Mouse (Mus musculus) C2C12 (cell line): ENCODE results near the gene Ifngr2. TPM values are rescaled to one million over a fixed set of nuclear protein-coding genes. Genes with fewer than 3 reads are reported as not detected.

Source experiments
- H3K27me3 ChIP-seq: one replicate; pipeline ENCODE4 v1.6.1; 2011; ENCODE audit not compliant: control insufficient read depth, insufficient read depth, insufficient read length
- H3K36me3 ChIP-seq: one replicate; pipeline ENCODE4 v1.6.1; 2011; ENCODE audit not compliant: control insufficient read depth, insufficient read depth
- H3K4me3 ChIP-seq: one replicate; pipeline ENCODE4 v1.5.1; 2011; ENCODE audit warnings: mild to moderate bottlenecking, control low read depth; ENCODE audit not compliant: poor library complexity, insufficient read depth, severe bottlenecking
- H3K79me2 ChIP-seq: one replicate; pipeline ENCODE4 v1.6.1; 2011; ENCODE audit not compliant: control insufficient read depth, insufficient read depth
- H3K79me3 ChIP-seq: one replicate; pipeline ENCODE4 v1.6.1; 2011; ENCODE audit warnings: low read depth, control low read depth
- H3ac ChIP-seq: one replicate; pipeline ENCODE3; 2011; ENCODE audit warnings: low read depth; ENCODE audit not compliant: control insufficient read depth, insufficient read length
- CEBPB ChIP-seq: IDR thresholded peaks from one replicate; pipeline ENCODE4 v1.6.1; 2011; ENCODE audit warnings: low read depth, mild to moderate bottlenecking, control low read depth, moderate library complexity
- CTCF ChIP-seq: IDR thresholded peaks from one replicate; pipeline ENCODE4 v1.5.1; 2011; ENCODE audit not compliant: control insufficient read depth, insufficient read depth, insufficient read length
- FOSL1 ChIP-seq: IDR thresholded peaks from one replicate; pipeline ENCODE4 v1.8.0; 2011; ENCODE audit warnings: mild to moderate bottlenecking, low read length; ENCODE audit not compliant: poor library complexity, insufficient read depth, severe bottlenecking
- MAX ChIP-seq: IDR thresholded peaks from one replicate; pipeline ENCODE4 v1.6.1; 2011; ENCODE audit warnings: mild to moderate bottlenecking, control low read depth
- MYOD1 ChIP-seq: IDR thresholded peaks from one replicate; pipeline ENCODE4 v1.6.1; 2011; ENCODE audit warnings: low read depth; ENCODE audit not compliant: control insufficient read depth, insufficient read length
- MYOG ChIP-seq: IDR thresholded peaks from one replicate; pipeline ENCODE4 v1.6.1; 2011; ENCODE audit not compliant: control insufficient read depth, insufficient read length; ENCODE audit errors: extremely low read depth
- USF1 ChIP-seq: IDR thresholded peaks from one replicate; pipeline ENCODE4 v1.6.1; 2011; ENCODE audit warnings: low read depth, mild to moderate bottlenecking, control low read depth, moderate library complexity
- polyA plus RNA-seq: library from polyadenylated mRNA; unstranded; fragments of >200 nt; fragmentation: generic; extraction: Trizol; gene quantifications from one replicate; pipeline ENCODE4 v1.2.1, GENCODE M21; 2012; ENCODE audit warnings: missing spikeins

Ifngr2 gene
- polyA plus RNA-seq, 1 experiment: 9.1 TPM

GRCm38 (mm10) chr16:91575151-91575550 is 28.3 kb downstream of the Ifngr2 start:
- Histone ChIP-seq H3K27me3 (no peaks in the 10 kb centered on the region), H3K79me2 (no peaks in the 10 kb centered on the region), H3K4me3 (no peak overlapping the region), H3K36me3 (no peaks in the 10 kb centered on the region), H3K79me3 (no peaks in the 10 kb centered on the region), H3ac (no peak overlapping the region)
- no peak for TF ChIP-seq CTCF
- TF ChIP-seq MYOD1: no peak
- no peak for TF ChIP-seq CEBPB
- no peak for TF ChIP-seq USF1
- no peak for TF ChIP-seq MYOG
- TF ChIP-seq MAX: no peak
- no peak for TF ChIP-seq FOSL1

- Histone ChIP-seq H3K79me2 (no peaks in the 10 kb centered on the region), H3K36me3 (no peaks in the 10 kb centered on the region), H3K27me3 (no peaks in the 10 kb centered on the region), H3K4me3 (no peak overlapping the region), H3ac (no peak overlapping the region), H3K79me3 (no peaks in the 10 kb centered on the region)
- TF ChIP-seq CTCF: no peak
- peak; percentile 83 for TF ChIP-seq MYOD1
Measured at GRCm38 (mm10) chr16:91578980-91579720, 32.3 kb downstream of the Ifngr2 start.

- Histone ChIP-seq H3K36me3 (no peaks in the 10 kb centered on the region), H3K79me3 (no peaks in the 10 kb centered on the region), H3K27me3 (no peaks in the 10 kb centered on the region), H3ac (no peak overlapping the region), H3K79me2 (no peaks in the 10 kb centered on the region), H3K4me3 (no peak overlapping the region)
- TF ChIP-seq CEBPB (no peak), MYOD1 (no peak), MYOG (no peak), FOSL1 (no peak), USF1 (no peak), MAX (no peak), CTCF (no peak)
Measured at GRCm38 (mm10) chr16:91582307-91582706, 35.4 kb downstream of the Ifngr2 start.

GRCm38 (mm10) chr16:91585617-91586016 is 38.7 kb downstream of the Ifngr2 start:
- H3K4me3 ChIP-seq: no peak overlapping the region
- no peaks in the 10 kb centered on the region for H3K36me3 ChIP-seq
- no peaks in the 10 kb centered on the region for H3K27me3 ChIP-seq
- H3K79me3 ChIP-seq: no peaks in the 10 kb centered on the region
- no peaks in the 10 kb centered on the region for H3K79me2 ChIP-seq
- TF ChIP-seq CTCF (no peak), USF1 (no peak), MAX (no peak), CEBPB (no peak), FOSL1 (no peak), MYOD1 (no peak), MYOG (no peak)
- no peak overlapping the region for H3ac ChIP-seq

- H3K36me3 ChIP-seq: no peaks in the 10 kb centered on the region
- H3K4me3 ChIP-seq: no peak overlapping the region
- H3K27me3 ChIP-seq: no peaks in the 10 kb centered on the region
- no peak overlapping the region for H3ac ChIP-seq
- no peak for TF ChIP-seq MYOG
- no peak for TF ChIP-seq CEBPB
- TF ChIP-seq MAX: no peak
- TF ChIP-seq MYOD1: no peak
- no peak for TF ChIP-seq FOSL1
- H3K79me3 ChIP-seq: no peaks in the 10 kb centered on the region
- H3K79me2 ChIP-seq: no peaks in the 10 kb centered on the region
Measured at GRCm38 (mm10) chr16:91586244-91586643, 39.4 kb downstream of the Ifngr2 start.

- TF ChIP-seq MYOD1 (no peak), MYOG (no peak), FOSL1 (no peak), CTCF (no peak), USF1 (no peak)
- no peaks in the 10 kb centered on the region for H3K79me2 ChIP-seq
- H3K79me3 ChIP-seq: no peaks in the 10 kb centered on the region
- H3K27me3 ChIP-seq: no peaks in the 10 kb centered on the region
- H3K36me3 ChIP-seq: no peaks in the 10 kb centered on the region
- no peak overlapping the region for H3K4me3 ChIP-seq
- H3ac ChIP-seq: no peak overlapping the region
Measured at GRCm38 (mm10) chr16:91587730-91588453, 41.0 kb downstream of the Ifngr2 start.
